Mouse (Mus musculus) liver, embryonic 13.5 days (tissue): Measurements from ENCODE around the gene Ablim1. TPM values are rescaled to one million over a fixed set of nuclear protein-coding genes. Genes with fewer than 3 reads are reported as not detected.
A peak's percentile ranks its signal among the peaks of the same experiment; 100 is the strongest.

Source experiments
- ATAC-seq: fragments of 200-750 bp; cut with Nextera tagmentation; 2 replicates; pipeline ENCODE4 v1.8.0; 2017; ENCODE audit warnings: low read depth, mild to moderate bottlenecking, moderate number of reproducible peaks, moderate library complexity
- DNase-seq: peaks from one replicate; pipeline ENCODE4 v3.0.0; 2022
- H3K27ac ChIP-seq: fragments of 300-500 bp; sonication (generic); 2 replicates; pipeline ENCODE4 v1.5.1; 2015; ENCODE audit warnings: moderate library complexity, mild to moderate bottlenecking, inconsistent platforms
- H3K27me3 ChIP-seq: fragments of 300-500 bp; sonication (generic); 2 replicates; pipeline ENCODE4 v1.6.1; 2015; ENCODE audit warnings: mild to moderate bottlenecking, inconsistent platforms
- H3K36me3 ChIP-seq: fragments of 300-500 bp; sonication (generic); 2 replicates; pipeline ENCODE4 v1.6.1; 2015; ENCODE audit warnings: mild to moderate bottlenecking, inconsistent platforms
- H3K4me1 ChIP-seq: fragments of 300-500 bp; sonication (generic); replicated peaks from 2 replicates; pipeline ENCODE4 v1.6.1; 2015; ENCODE audit warnings: inconsistent platforms
- H3K4me2 ChIP-seq: fragments of 300-500 bp; sonication (generic); 2 replicates; pipeline ENCODE4 v1.6.1; 2015; ENCODE audit warnings: inconsistent platforms, mild to moderate bottlenecking, moderate library complexity
- H3K4me3 ChIP-seq: fragments of 300-500 bp; sonication (generic); replicated peaks from 2 replicates; pipeline ENCODE4 v1.5.1; 2015; ENCODE audit warnings: mild to moderate bottlenecking, inconsistent platforms
- H3K9ac ChIP-seq: fragments of 300-500 bp; sonication (generic); 2 replicates; pipeline ENCODE4 v1.6.1; 2015; ENCODE audit warnings: mild to moderate bottlenecking, inconsistent platforms
- H3K9me3 ChIP-seq: fragments of 300-500 bp; sonication (generic); replicated peaks from 2 replicates; pipeline ENCODE4 v1.6.1; 2016; ENCODE audit warnings: inconsistent platforms
- WGBS: fragments of 180-500 bp; shearing (Covaris S2); methylation state at CpG from one replicate; pipeline ENCODE4 v1.1.7; 2015; ENCODE audit not compliant: insufficient replicate concordance; 5-methylcytosine and 5-hydroxymethylcytosine counted together
- polyA plus RNA-seq: library from polyadenylated mRNA; unstranded; fragments of >200 nt; fragmentation: Nextera tagmentation; extraction: Ambion mirVana; gene quantifications from 2 replicates; pipeline ENCODE4 v1.2.1, GENCODE M21; 2015

Ablim1 gene
- polyA plus RNA-seq, 1 experiment from 2014 or later = 4.8 TPM

DNA sequence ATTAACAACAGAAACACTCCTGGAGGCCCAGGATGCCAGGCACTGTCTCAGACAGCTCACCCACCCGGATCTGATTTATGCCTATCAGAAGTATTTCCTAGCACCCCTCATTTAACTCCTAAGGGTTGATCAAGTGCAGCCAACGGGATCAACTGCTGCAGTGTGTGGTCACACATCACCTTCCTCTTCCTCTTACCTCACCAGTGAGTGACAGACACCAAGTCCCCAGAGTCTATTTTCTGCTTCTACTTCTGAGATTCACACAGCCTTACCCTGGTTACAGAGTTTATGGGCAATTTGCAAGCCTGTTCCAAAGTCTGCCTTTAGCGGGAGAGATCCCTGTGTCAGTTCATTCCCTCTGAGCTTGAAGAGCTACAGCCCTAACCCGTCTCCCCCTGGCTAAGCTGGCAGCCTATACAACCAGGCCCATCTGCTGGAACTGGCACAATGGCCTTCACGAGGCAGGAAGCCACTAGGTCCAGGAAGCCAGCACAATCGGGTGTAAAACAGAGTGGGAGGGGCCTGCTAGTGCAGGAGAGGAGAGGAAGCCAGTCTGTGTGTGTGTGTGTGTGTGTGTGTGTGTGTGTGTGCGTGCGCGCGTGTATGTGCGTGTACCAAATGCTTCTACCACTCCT is 191.1 kb downstream of the Ablim1 start:
- H3K4me1 ChIP-seq = peaks cover 24% of the 10 kb centered on the region
- no peak overlapping the region for H3K9ac ChIP-seq
- no peak overlapping the region for H3K4me3 ChIP-seq
- WGBS = 36% methylated on average over 11 of the region's 11 CpGs
- DNase-seq = no peak
- H3K4me2 ChIP-seq = no peak overlapping the region
- ATAC-seq = peak; percentile 31; the same call in 1 of the 2 replicates
- no peaks in the 10 kb centered on the region for H3K9me3 ChIP-seq
- peak overlapping the region; percentile 53; the same call in 1 of the 2 replicates for H3K27ac ChIP-seq
- peaks cover 5% of the 10 kb centered on the region for H3K27me3 ChIP-seq
- no peaks in the 10 kb centered on the region for H3K36me3 ChIP-seq

DNA sequence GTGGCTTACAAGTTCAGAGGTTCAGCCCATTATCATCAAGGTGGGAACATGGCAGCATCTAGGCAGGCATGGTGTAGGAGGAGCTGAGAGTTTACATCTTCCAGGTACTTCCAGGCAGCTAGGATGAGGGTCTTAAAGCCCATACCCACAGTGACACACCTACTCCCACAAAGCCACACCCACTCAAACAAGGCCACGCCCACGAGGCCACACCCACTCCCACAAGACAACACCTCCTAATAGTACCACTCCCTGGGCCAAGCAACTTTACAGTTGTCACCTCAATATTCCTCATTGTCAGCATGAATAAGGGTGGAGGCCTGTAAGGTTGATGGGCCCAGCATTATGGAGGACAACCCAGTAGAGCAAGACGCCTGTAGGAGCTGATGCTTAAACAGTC is 192.5 kb downstream of the Ablim1 start:
- WGBS = 44% methylated on average over 3 of the region's 3 CpGs
- Histone ChIP-seq H3K4me3 (no peak overlapping the region), H3K4me2 (no peak overlapping the region), H3K36me3 (no peaks in the 10 kb centered on the region), H3K4me1 (peaks cover 33% of the 10 kb centered on the region), H3K27me3 (peaks cover 8% of the 10 kb centered on the region), H3K27ac (no peak overlapping the region), H3K9ac (no peak overlapping the region), H3K9me3 (no peaks in the 10 kb centered on the region)
- DNase-seq (no peak), ATAC-seq (no peak)

DNA sequence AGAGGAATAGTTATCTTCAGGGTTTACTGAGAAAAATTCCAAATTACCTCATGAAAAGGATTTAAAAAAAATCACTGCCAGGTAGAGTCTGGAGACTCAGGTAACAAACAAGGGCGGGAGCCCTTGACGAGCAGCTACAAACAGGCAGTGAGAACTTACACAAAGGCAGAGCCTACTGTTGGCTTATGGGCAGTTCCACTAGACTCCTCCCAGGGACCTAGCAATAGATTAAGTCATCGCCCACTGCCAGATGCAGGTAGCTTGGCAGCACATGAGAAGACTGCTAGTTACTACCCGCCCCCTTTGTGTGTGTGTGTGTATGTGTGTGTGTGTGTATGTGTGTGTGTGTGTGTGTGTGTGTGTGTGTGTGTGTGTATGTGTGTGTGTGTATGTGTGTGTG is 193.7 kb downstream of the Ablim1 start:
- Histone ChIP-seq H3K36me3 (no peaks in the 10 kb centered on the region), H3K4me1 (peaks cover 45% of the 10 kb centered on the region), H3K27ac (no peak overlapping the region), H3K4me2 (no peak overlapping the region), H3K9me3 (no peaks in the 10 kb centered on the region), H3K4me3 (no peak overlapping the region), H3K9ac (no peak overlapping the region), H3K27me3 (peaks cover 8% of the 10 kb centered on the region)
- DNase-seq (no peak), ATAC-seq (no peak)
- 61% methylated on average over 4 of the region's 4 CpGs for WGBS

DNA sequence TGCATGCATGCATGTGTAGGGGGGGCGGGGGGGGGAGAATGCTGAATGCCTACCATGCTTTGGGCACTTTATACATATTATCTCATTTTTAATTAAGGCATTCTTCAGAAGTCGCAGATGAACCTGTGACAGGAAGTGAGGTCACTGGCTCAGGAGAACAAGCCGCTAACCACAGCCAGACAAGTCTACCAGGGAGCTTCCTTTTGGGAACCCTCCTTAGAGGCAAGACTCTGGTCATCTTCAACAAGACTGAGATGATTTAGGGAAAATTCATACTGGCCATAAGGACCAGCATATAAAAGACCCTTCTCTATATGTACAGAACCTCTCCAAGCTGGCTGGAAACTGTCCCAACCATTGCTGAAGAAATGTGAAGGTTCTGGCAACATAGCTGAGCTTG is 195.1 kb downstream of the Ablim1 start:
- H3K9ac ChIP-seq = no peak overlapping the region
- no peak overlapping the region for H3K4me2 ChIP-seq
- H3K27ac ChIP-seq = no peak overlapping the region

DNA sequence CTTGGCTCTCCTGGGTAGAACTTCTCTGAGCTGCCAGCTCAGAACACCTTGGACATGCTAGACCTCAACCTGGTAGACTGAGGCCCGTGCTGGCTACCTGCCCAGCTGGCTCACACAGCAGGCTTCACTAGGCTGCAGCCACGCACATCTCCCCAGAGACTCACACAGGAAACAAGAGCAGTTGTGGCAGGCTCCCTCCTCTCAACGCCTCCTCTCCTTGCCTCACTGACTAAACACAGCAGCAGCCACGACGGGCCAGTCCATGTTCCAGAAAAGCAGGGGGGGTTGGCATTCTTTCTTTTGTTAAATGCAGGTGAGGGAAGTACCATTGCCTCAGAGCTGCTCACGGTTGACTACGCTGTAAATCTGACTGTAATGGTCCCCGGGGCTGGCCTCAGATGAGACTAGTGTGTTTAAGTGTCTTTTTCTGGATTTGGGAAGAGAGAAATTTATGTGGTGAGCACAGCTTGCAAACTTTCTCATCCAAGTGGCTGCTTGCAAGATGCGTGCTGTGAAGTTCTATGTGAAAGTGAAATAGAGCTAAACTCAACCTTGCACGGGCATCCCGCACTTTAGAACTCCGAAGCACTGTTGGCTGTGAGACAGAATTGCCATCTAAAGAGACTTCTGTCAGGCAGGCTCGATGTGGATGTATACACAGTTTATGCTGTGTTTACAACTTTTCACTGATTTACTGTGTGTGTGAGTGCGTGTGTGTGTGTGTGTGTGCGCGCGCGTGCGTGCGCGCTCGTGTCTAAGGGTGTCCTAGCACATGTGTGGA is 195.7 kb downstream of the Ablim1 start:
- Histone ChIP-seq H3K9me3 (no peaks in the 10 kb centered on the region), H3K27me3 (peaks cover 8% of the 10 kb centered on the region), H3K36me3 (no peaks in the 10 kb centered on the region), H3K4me2 (peak overlapping the region; percentile 45), H3K27ac (peak overlapping the region; percentile 10; the same call in 1 of the 2 replicates), H3K4me3 (peak overlapping the region; percentile 25), H3K9ac (peak overlapping the region; percentile 41), H3K4me1 (peaks cover 54% of the 10 kb centered on the region)
- DNase-seq (no peak), ATAC-seq (no peak)
- WGBS = 41% methylated on average over 22 of the region's 22 CpGs

More for the DNA sequence above, 195.1 kb downstream of the Ablim1 start:
- Histone ChIP-seq H3K36me3 (no peaks in the 10 kb centered on the region), H3K4me3 (no peak overlapping the region), H3K27me3 (peaks cover 8% of the 10 kb centered on the region), H3K4me1 (peaks cover 54% of the 10 kb centered on the region), H3K9me3 (no peaks in the 10 kb centered on the region)
- DNase-seq = no peak
- no peak for ATAC-seq
- 21% methylated on average over 3 of the region's 3 CpGs for WGBS

DNA sequence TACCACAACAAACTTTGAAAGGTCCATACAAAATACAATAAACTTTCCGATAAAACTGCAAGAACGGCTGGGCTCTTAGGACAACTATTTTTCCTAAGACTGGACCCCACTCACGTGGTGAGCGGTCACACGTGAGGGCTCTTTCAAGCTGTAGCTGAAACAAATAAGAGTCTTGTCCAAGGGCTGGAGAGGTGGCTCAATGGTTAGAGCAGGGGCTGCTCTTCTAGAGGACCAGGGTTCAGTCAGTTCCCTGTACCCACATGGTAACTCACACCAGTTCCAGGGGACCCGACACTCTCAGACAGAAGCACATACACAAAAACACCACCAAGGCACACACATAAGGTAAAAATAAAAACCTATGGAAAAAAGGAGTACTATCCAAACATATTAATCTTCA is 197.0 kb downstream of the Ablim1 start:
- 34% methylated on average over 6 of the region's 6 CpGs for WGBS
- Histone ChIP-seq H3K4me2 (peak overlapping the region; percentile 17; the same call in 1 of the 2 replicates), H3K27ac (no peak overlapping the region), H3K4me3 (no peak overlapping the region), H3K27me3 (peaks cover 8% of the 10 kb centered on the region), H3K9ac (no peak overlapping the region), H3K4me1 (peaks cover 49% of the 10 kb centered on the region), H3K36me3 (no peaks in the 10 kb centered on the region), H3K9me3 (no peaks in the 10 kb centered on the region)
- ATAC-seq = no peak
- DNase-seq = no peak

DNA sequence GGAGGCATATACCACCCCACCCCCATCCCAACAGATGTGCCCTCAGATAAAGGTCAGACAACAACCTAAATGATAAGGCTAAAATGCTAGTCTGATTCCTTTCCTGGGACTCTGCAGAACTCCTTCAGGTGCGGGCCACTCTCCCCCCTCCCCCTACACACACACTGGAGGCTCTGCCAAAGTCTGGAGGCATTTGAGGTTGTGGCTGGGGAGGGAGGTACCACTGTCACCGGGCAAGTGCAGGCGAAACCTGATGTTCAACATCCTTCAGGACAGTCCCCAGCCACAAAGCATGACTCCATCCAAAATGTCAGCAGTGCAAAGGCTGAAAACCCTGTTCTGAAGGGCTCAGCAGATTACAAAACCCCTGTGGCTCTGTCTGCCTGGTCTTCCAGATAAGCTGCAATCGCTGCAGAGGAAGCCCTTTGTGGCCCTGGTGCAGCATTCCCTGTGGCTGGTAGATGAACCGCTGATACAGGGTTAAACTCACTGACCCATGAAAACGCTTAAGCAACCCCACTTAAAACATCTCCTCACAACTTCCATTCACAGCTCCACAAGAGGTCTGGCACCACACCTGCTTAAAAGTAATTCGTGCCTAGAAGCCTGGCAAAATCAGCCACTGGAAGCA is 197.7 kb downstream of the Ablim1 start:
- Histone ChIP-seq H3K4me1 (peaks cover 56% of the 10 kb centered on the region), H3K9me3 (no peaks in the 10 kb centered on the region), H3K4me2 (peak overlapping the region; percentile 17; the same call in 1 of the 2 replicates), H3K27me3 (peaks cover 8% of the 10 kb centered on the region), H3K9ac (no peak overlapping the region), H3K27ac (no peak overlapping the region; the same call in 1 of the 2 replicates), H3K4me3 (no peak overlapping the region), H3K36me3 (no peaks in the 10 kb centered on the region)
- DNase-seq (no peak), ATAC-seq (peak; percentile 69)
- WGBS = 0% methylated on average over 7 of the region's 7 CpGs

DNA sequence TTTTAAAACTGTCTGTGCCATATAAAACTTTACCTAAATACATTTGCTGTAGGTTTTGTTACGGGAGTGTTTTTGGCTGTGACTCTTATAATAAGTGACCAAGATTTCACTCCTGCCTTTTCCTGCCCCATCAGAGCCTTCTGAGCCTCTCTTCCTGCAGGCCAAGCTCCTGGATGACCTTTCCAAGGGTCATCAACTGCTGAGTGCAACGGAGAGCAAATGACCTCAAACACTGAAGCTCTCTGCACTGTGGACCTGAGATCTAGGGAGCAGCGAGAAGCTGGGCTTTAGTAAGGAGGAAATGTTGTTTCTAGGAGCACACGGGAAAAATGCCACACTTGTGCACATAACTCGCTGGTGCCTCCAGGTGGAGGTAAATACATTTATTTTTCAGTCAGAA is 199.0 kb downstream of the Ablim1 start:
- no peak for ATAC-seq

DNA sequence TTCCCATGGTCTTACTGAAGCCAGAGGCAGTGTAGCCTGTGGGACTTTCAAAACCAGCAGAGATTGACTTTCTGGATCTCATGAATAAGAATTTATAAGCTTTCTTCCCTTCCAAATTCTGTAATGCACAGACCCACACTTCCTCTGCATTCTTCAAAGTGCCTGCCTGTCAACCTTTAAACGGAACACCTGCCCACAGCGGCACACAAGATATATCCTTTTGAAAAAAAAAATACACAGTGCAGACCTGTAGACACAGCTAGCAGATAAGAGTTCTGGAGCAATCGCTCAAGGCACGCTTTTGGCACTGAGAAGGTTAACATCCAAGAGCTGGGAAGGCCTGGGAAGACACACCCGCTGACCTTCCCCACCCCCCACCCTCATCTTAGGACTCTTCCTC is 199.8 kb downstream of the Ablim1 start:
- no peaks in the 10 kb centered on the region for H3K36me3 ChIP-seq
- no peak overlapping the region for H3K27ac ChIP-seq
- no peak overlapping the region for H3K9ac ChIP-seq
- no peak for ATAC-seq
- H3K4me3 ChIP-seq = no peak overlapping the region
- no peak overlapping the region for H3K4me2 ChIP-seq
- no peaks in the 10 kb centered on the region for H3K9me3 ChIP-seq
- 58% methylated on average over 5 of the region's 5 CpGs for WGBS
- no peak for DNase-seq
- H3K4me1 ChIP-seq = peaks cover 57% of the 10 kb centered on the region
- H3K27me3 ChIP-seq = peaks cover 8% of the 10 kb centered on the region

More for the DNA sequence above, 199.0 kb downstream of the Ablim1 start:
- no peaks in the 10 kb centered on the region for H3K36me3 ChIP-seq
- no peak overlapping the region for H3K4me3 ChIP-seq
- DNase-seq = no peak
- H3K9me3 ChIP-seq = no peaks in the 10 kb centered on the region
- H3K9ac ChIP-seq = no peak overlapping the region
- H3K4me1 ChIP-seq = peaks cover 59% of the 10 kb centered on the region
- H3K27me3 ChIP-seq = peaks cover 8% of the 10 kb centered on the region
- no peak overlapping the region for H3K4me2 ChIP-seq
- H3K27ac ChIP-seq = no peak overlapping the region
- 43% methylated on average over 5 of the region's 5 CpGs for WGBS

DNA sequence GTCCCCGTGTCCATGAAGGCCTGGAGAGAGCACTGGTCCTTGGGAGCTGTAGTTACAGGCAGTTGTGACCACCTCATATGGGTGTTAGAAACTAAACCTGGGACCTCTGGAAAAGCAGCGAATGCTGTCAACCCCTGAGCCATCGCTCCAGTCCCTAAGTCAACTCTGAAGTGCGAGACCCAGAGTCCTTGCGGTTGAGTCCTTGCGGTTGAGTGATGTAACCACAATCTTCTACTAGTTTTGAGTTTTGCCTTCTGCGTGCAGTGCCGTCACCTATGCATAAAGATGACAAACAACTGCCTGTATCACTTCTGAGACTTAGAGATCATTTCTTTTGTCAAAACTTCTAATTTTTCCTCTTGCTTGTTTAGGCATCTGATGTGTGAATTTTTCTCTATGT is 200.7 kb downstream of the Ablim1 start:
- H3K9me3 ChIP-seq = no peaks in the 10 kb centered on the region
- no peak overlapping the region for H3K9ac ChIP-seq
- DNase-seq (no peak), ATAC-seq (no peak)
- H3K27me3 ChIP-seq = peaks cover 6% of the 10 kb centered on the region
- no peak overlapping the region for H3K4me3 ChIP-seq
- no peaks in the 10 kb centered on the region for H3K36me3 ChIP-seq
- peaks cover 51% of the 10 kb centered on the region for H3K4me1 ChIP-seq
- no peak overlapping the region for H3K4me2 ChIP-seq
- H3K27ac ChIP-seq = no peak overlapping the region
- WGBS = 76% methylated on average over 8 of the region's 8 CpGs

DNA sequence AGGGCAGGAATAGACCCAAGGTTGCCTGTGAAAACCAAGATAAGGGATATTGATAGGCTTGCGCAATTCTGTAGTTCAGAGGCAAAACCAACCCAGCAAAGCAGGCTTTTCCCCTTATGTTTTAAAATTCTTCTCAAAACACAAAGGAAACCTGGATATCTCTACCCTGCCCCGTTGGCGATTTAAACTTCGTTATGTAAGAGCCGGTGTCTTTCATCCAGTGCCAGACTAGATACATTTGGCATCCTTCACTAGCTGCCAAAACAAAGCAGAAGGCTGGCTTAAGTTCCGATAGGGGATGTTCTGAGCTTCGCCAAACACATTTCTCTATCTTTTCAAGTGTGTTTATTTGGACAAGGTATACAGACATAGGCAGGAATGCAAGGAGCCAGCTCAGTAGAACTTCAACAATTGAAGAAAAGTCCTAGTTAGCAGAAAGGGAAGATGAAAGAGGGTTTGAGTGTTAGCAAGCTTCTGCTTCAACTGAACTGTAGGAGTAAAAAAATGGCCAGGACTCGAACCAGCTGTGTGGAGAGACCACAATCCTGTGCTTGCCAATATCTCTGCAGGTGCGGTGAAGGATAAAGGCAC is 201.8 kb downstream of the Ablim1 start:
- H3K4me1 ChIP-seq = peaks cover 45% of the 10 kb centered on the region
- no peak overlapping the region for H3K4me3 ChIP-seq
- no peaks in the 10 kb centered on the region for H3K27me3 ChIP-seq
- H3K36me3 ChIP-seq = no peaks in the 10 kb centered on the region
- WGBS = 22% methylated on average over 9 of the region's 9 CpGs
- DNase-seq (no peak), ATAC-seq (no peak)
- no peaks in the 10 kb centered on the region for H3K9me3 ChIP-seq
- no peak overlapping the region for H3K4me2 ChIP-seq
- no peak overlapping the region; the same call in 1 of the 2 replicates for H3K27ac ChIP-seq
- no peak overlapping the region for H3K9ac ChIP-seq
